Mouse (Mus musculus): ENCODE measurements around the gene Rab13. TPM values are rescaled to one million over a fixed set of nuclear protein-coding genes. Genes with fewer than 3 reads are reported as not detected.

Gene Rab13
- polyA plus RNA-seq, 1 experiment from 2014 or later: 66.8 TPM

DNA sequence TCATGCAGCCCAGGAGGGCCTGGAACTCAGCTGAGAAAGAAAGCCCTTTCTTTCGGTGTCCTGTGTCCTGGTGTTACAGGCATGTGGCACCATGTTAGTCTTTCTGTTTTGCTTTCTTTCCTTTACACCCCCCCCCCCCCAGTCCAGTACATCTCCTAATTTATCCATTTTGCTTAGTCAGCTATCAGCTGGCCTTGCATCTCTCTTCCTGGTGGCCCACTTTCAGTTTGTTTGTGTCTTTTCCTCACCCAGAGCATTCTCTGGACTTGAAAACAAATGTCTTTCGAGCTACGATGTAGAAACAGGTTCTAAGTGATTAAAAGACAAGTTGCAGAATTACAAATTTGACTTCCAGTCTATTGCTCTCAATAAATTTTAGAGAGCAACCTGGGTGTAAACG lies 9.0 kb downstream of the Rab13 start:
- ChIA-PET POLR2A (interaction anchor here (0.6 to 1.2 kb wide), 3 partner anchors 10 to 187 kb away, joined by 4 to 6 read pairs (median 4); partner anchors contain the start of genes Rab13, Rps27 and Slc39a1), CTCF (interaction anchor here (0.6 to 1.5 kb wide), 5 partner anchors 8 to 246 kb away, joined by 3 to 5 read pairs (median 3); no protein-coding TSS in a partner anchor)
- in situ Hi-C loops (cut with MboI; ENCODE audit: low pct_unique_long_range_greater_than_20kb): loop anchor here (5.0 kb wide), 2 partner anchors 35 to 150 kb away; no protein-coding TSS in a partner anchor
- TF ChIP-seq CTCF (IDR thresholded peaks at IDR 0.05): no peak
- ATAC-seq (no peak), DNase-seq (ENCODE audit: low read depth, low spot score) (no peak)
- no peaks in the 10 kb centered on the region for H3K27me3 ChIP-seq

- ChIA-PET POLR2A (interaction anchor here (0.6 to 1.0 kb wide), 2 partner anchors 24 to 187 kb away, joined by 4 to 6 read pairs; no protein-coding TSS in a partner anchor), CTCF (interaction anchor here (1.3 to 1.5 kb wide), 2 partner anchors 16 to 246 kb away, joined by 3 read pairs; no protein-coding TSS in a partner anchor)
- no peak for DNase-seq (ENCODE audit: low read depth, low spot score)
Observed at GRCm38 (mm10) chr3:90222941-90223340, 9.4 kb downstream of the Rab13 start.

GRCm38 (mm10) chr3:90224331-90224730 lies 10.8 kb downstream of the Rab13 start:
- in situ Hi-C loops (cut with MboI; ENCODE audit: low pct_unique_long_range_greater_than_20kb): loop anchor here (5.0 kb wide), 2 partner anchors 33 to 148 kb away; no protein-coding TSS in a partner anchor
- ChIA-PET CTCF (interaction anchor here (1.3 kb wide), 1 partner anchor 15 kb away, joined by 3 read pairs; no protein-coding TSS in a partner anchor), POLR2A (no interaction called here)
- ATAC-seq (no peak), DNase-seq (ENCODE audit: low read depth, low spot score) (no peak)
- no peaks in the 10 kb centered on the region for H3K27me3 ChIP-seq
- TF ChIP-seq CTCF (IDR thresholded peaks at IDR 0.05): no peak

More at GRCm38 (mm10) chr3:90222941-90223340, 9.4 kb downstream of the Rab13 start:
- TF ChIP-seq CTCF (IDR thresholded peaks at IDR 0.05): no peak
- no peak for ATAC-seq
- in situ Hi-C loops (cut with MboI; ENCODE audit: low pct_unique_long_range_greater_than_20kb): loop anchor here (5.0 kb wide), 2 partner anchors 34 to 149 kb away; no protein-coding TSS in a partner anchor
- H3K27me3 ChIP-seq: no peaks in the 10 kb centered on the region

GRCm38 (mm10) chr3:90231075-90231474 lies 17.6 kb downstream of the Rab13 start:
- ChIA-PET CTCF (interaction anchor here (1.0 to 2.2 kb wide), 7 partner anchors 9 to 154 kb away, joined by 3 to 9 read pairs (median 5); partner anchors contain the start of gene Slc39a1), POLR2A (interaction anchor here (1.7 to 2.5 kb wide), 2 partner anchors 11 to 17 kb away, joined by 9 to 18 read pairs; partner anchors contain the start of gene Slc39a1)
- in situ Hi-C loops (cut with MboI; ENCODE audit: low pct_unique_long_range_greater_than_20kb): no loop called here
- no peaks in the 10 kb centered on the region for H3K27me3 ChIP-seq
- TF ChIP-seq CTCF (IDR thresholded peaks at IDR 0.05): no peak
- DNase-seq (ENCODE audit: low read depth, low spot score) (no peak), ATAC-seq (peak; percentile 2)

- in situ Hi-C loops (cut with MboI; ENCODE audit: low pct_unique_long_range_greater_than_20kb): no loop called here
- peak; percentile 94 for DNase-seq (ENCODE audit: low read depth, low spot score)
- no peaks in the 10 kb centered on the region for H3K27me3 ChIP-seq
- ChIA-PET POLR2A (interaction anchor here (1.7 to 2.5 kb wide), 2 partner anchors 12 to 16 kb away, joined by 9 to 18 read pairs; partner anchors contain the start of gene Slc39a1), CTCF (interaction anchor here (0.9 to 2.2 kb wide), 8 partner anchors 10 to 154 kb away, joined by 3 to 9 read pairs (median 4); partner anchors contain the start of genes Rab13, Rps27 and Slc39a1)
- ATAC-seq: peak; percentile 99
- no peak for TF ChIP-seq CTCF (IDR thresholded peaks at IDR 0.05)
Observed at GRCm38 (mm10) chr3:90231507-90232333, 18.2 kb downstream of the Rab13 start, which contains the start of gene Jtb. TSS of gene Jtb (plus strand) at chr3:90231597.

- H3K27me3 ChIP-seq: no peaks in the 10 kb centered on the region
- no peak for ATAC-seq
- POLR2A ChIA-PET: no interaction called here
- DNase-seq (ENCODE audit: low read depth, low spot score): no peak
- CTCF ChIA-PET: no interaction called here
- TF ChIP-seq CTCF (IDR thresholded peaks at IDR 0.05): no peak
- in situ Hi-C loops (cut with MboI; ENCODE audit: low pct_unique_long_range_greater_than_20kb): no loop called here
Observed at GRCm38 (mm10) chr3:90241251-90241650, 27.8 kb downstream of the Rab13 start.

DNA sequence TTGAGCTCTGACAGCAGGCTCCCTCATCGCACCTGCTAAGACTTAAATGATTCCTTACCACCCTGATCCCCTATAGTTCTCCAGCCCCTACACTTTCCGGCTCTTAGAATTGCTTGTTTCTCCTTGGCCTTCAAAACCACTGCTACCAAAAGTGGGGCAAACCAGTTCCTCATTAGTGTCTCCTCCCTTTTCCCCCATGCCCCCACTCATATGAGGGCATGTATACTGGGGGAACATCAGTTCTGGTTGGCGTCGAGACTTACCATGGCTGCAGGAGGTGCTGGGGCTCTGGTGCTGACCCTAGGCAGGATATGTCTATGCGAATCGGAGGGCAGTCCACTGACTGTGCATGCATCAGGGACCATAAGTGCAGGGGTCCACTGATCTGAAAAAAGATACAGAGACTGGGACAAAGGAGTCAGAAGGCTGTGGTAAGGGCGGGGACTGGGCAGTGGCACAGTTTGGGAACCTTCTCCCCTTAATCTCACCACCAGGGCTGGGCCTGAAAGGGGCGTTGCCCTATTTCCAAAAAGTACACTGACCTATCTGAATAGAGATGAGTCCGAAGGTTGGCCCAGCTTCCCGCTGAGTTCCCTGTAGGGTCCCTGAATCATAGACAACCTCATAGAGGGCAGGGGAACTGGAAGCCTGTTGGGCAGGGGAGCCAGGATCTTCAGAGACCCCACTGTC lies 28.3 kb downstream of the Rab13 start:
- H3K27me3 ChIP-seq: no peaks in the 10 kb centered on the region
- no peak for DNase-seq (ENCODE audit: low read depth, low spot score)
- ChIA-PET CTCF (no interaction called here), POLR2A (no interaction called here)
- in situ Hi-C loops (cut with MboI; ENCODE audit: low pct_unique_long_range_greater_than_20kb): no loop called here
- no peak for ATAC-seq
- no peak for TF ChIP-seq CTCF (IDR thresholded peaks at IDR 0.05)

- no peaks in the 10 kb centered on the region for H3K27me3 ChIP-seq
- DNase-seq (ENCODE audit: low read depth, low spot score) (no peak), ATAC-seq (no peak)
- POLR2A ChIA-PET: no interaction called here
- in situ Hi-C loops (cut with MboI; ENCODE audit: low pct_unique_long_range_greater_than_20kb): no loop called here
- no peak for TF ChIP-seq CTCF (IDR thresholded peaks at IDR 0.05)
- CTCF ChIA-PET: interaction anchor here (1.2 to 2.4 kb wide), 2 partner anchors 12 to 36 kb away, joined by 3 to 9 read pairs; partner anchors contain the start of gene Jtb
Observed at GRCm38 (mm10) chr3:90242984-90243775, 29.7 kb downstream of the Rab13 start, which contains the start of gene Creb3l4. TSS of gene Creb3l4 (minus strand) at chr3:90243512.

- DNase-seq (ENCODE audit: low read depth, low spot score) (no peak), ATAC-seq (no peak)
- in situ Hi-C loops (cut with MboI; ENCODE audit: low pct_unique_long_range_greater_than_20kb): no loop called here
- CTCF ChIA-PET: interaction anchor here (1.1 to 2.4 kb wide), 4 partner anchors 14 to 179 kb away, joined by 3 to 9 read pairs (median 4); partner anchors contain the start of gene Jtb
- POLR2A ChIA-PET: interaction anchor here (1.1 kb wide), 1 partner anchor 8 kb away, joined by 4 read pairs; the partner anchor contains the start of gene Crtc2
- no peaks in the 10 kb centered on the region for H3K27me3 ChIP-seq
- no peak for TF ChIP-seq CTCF (IDR thresholded peaks at IDR 0.05)
Observed at GRCm38 (mm10) chr3:90245406-90245805, 31.9 kb downstream of the Rab13 start.

Measured in Patski (cell line).